Mouse (Mus musculus): ENCODE results near the gene Gm3336.

GRCm38 (mm10) chr8:70753151-70753550 is 34.8 kb downstream of the Gm3336 start:
- TF ChIP-seq POLR2A (IDR thresholded peaks at IDR 0.05; ENCODE audit: insufficient read length, low read depth) (peak; percentile 40), E2F4 (IDR thresholded peaks at IDR 0.05; ENCODE audit: insufficient read depth) (no peak), REST (IDR thresholded peaks at IDR 0.05; ENCODE audit: insufficient read depth, insufficient read length) (no peak), MAX (IDR thresholded peaks at IDR 0.05; ENCODE audit: low read depth) (no peak), SRF (IDR thresholded peaks at IDR 0.05; ENCODE audit: control insufficient read depth, insufficient read length, low read depth) (no peak), USF1 (IDR thresholded peaks at IDR 0.05; ENCODE audit: low read depth) (no peak)
